Mouse (Mus musculus): ENCODE measurements around the gene Tnks1bp1. TPM values are rescaled to one million over a fixed set of nuclear protein-coding genes. Genes with fewer than 3 reads are reported as not detected.

The Tnks1bp1 gene
- total RNA-seq, 2 experiments from 2014 or later = 88.5 to 102 TPM

Other genes with a start within 250 kb of the Tnks1bp1 start
- 1 to 10 TPM; 5.1 to 6.0 TPM for gene Ube2l6, start 249.2 kb upstream of the Tnks1bp1 start, total RNA-seq (2021)
- not detected for gene Smtnl1, start 225.4 kb upstream of the Tnks1bp1 start, total RNA-seq (2021)
- 10 to 100 TPM; 59.7 to 63.5 TPM for gene Timm10, start 221.0 kb upstream of the Tnks1bp1 start, total RNA-seq (2021)
- gene Slc43a1, start 209.2 kb upstream of the Tnks1bp1 start, total RNA-seq (2021) = under 1 TPM; 0.15 to 0.24 TPM
- 10 to 100 TPM; 92.2 to 95.0 TPM for gene Rtn4rl2, start 161.3 kb upstream of the Tnks1bp1 start, total RNA-seq (2021)
- gene Slc43a3, start 111.4 kb upstream of the Tnks1bp1 start, total RNA-seq (2021) = 1 to 10 TPM in 1 of 2 experiments, under 1 TPM in 1; 0.99 to 1.1 TPM
- not detected for gene Prg2, start 67.6 kb upstream of the Tnks1bp1 start, total RNA-seq (2021)
- gene Prg3, start 59.8 kb upstream of the Tnks1bp1 start, total RNA-seq (2021) = not detected
- 10 to 100 TPM; 88.8 to 93.6 TPM for gene Ssrp1, start 10.8 kb upstream of the Tnks1bp1 start, total RNA-seq (2021)
- 1 to 10 TPM; 1.4 to 2.0 TPM for gene P2rx3, start 10.6 kb upstream of the Tnks1bp1 start, total RNA-seq (2021)
- 10 to 100 TPM; 10.5 to 12.5 TPM for gene Aplnr, start 88.2 kb downstream of the Tnks1bp1 start, total RNA-seq (2021)
- gene Lrrc55, start 149.2 kb downstream of the Tnks1bp1 start, total RNA-seq (2021) = 10 to 100 TPM; 35.6 to 44.1 TPM